Mouse (Mus musculus): ENCODE data around the gene Gm49776. TPM values are rescaled to one million over a fixed set of nuclear protein-coding genes. Genes with fewer than 3 reads are reported as not detected.

Gm49776 gene
- polyA plus RNA-seq, 1 experiment from 2014 or later, result not detected

MicroRNAs within 50 kb of the gene (microRNA counts, 519-probe panel; counts per million panel counts)
- 1,765 counts per million, percentile 45 among the panel's probes with 10 or more counts for microRNA mmu-miR-1306

Small RNA genes lying within 50 kb of the gene (microRNA-seq; reads per million reads assigned to microRNA genes)
- gene Gm24572 (0.95 reads per million), gene Mir1306 (192 reads per million, percentile 64 among the genes with 10 or more reads in this experiment)

Other genes with a start within 250 kb of the Gm49776 start
- gene Dgcr6, start 205.5 kb downstream of the Gm49776 start, polyA plus RNA-seq (2015; fragmentation: Nextera tagmentation; extraction: Ambion mirVana), result 103 and 104 TPM in 2 replicates
- 22.3 and 23.0 TPM in 2 replicates for gene Prodh, start 168.1 kb downstream of the Gm49776 start, polyA plus RNA-seq (2015; fragmentation: Nextera tagmentation; extraction: Ambion mirVana)
- 1.0 and 3.4 TPM in 2 replicates for gene Rtn4r, start 130.7 kb downstream of the Gm49776 start, polyA plus RNA-seq (2015; fragmentation: Nextera tagmentation; extraction: Ambion mirVana)
- not detected in 2 replicates for gene Ccdc188, start 40.4 kb downstream of the Gm49776 start, polyA plus RNA-seq (2015; fragmentation: Nextera tagmentation; extraction: Ambion mirVana)
- gene Zdhhc8, start 23.2 kb downstream of the Gm49776 start, polyA plus RNA-seq (2015; fragmentation: Nextera tagmentation; extraction: Ambion mirVana), result 8.9 and 11.6 TPM in 2 replicates
- 117 and 119 TPM in 2 replicates for gene Trmt2a, start 9.6 kb downstream of the Gm49776 start, polyA plus RNA-seq (2015; fragmentation: Nextera tagmentation; extraction: Ambion mirVana)
- 508 and 585 TPM in 2 replicates for gene Ranbp1, start 9.6 kb downstream of the Gm49776 start, polyA plus RNA-seq (2015; fragmentation: Nextera tagmentation; extraction: Ambion mirVana)
- 30.7 and 33.9 TPM in 2 replicates for gene Dgcr8, start 30.9 kb upstream of the Gm49776 start, polyA plus RNA-seq (2015; fragmentation: Nextera tagmentation; extraction: Ambion mirVana)
- gene Tango2, start 89.8 kb upstream of the Gm49776 start, polyA plus RNA-seq (2015; fragmentation: Nextera tagmentation; extraction: Ambion mirVana), result 29.1 and 31.0 TPM in 2 replicates
- gene Arvcf, start 89.9 kb upstream of the Gm49776 start, polyA plus RNA-seq (2015; fragmentation: Nextera tagmentation; extraction: Ambion mirVana), result 31.0 and 31.2 TPM in 2 replicates
- gene Txnrd2, start 168.1 kb upstream of the Gm49776 start, polyA plus RNA-seq (2015; fragmentation: Nextera tagmentation; extraction: Ambion mirVana), result 33.7 and 35.2 TPM in 2 replicates
- gene Comt, start 168.5 kb upstream of the Gm49776 start, polyA plus RNA-seq (2015; fragmentation: Nextera tagmentation; extraction: Ambion mirVana), result 119 and 127 TPM in 2 replicates
- 19.1 and 19.7 TPM in 2 replicates for gene Gnb1l, start 240.4 kb upstream of the Gm49776 start, polyA plus RNA-seq (2015; fragmentation: Nextera tagmentation; extraction: Ambion mirVana)
- gene Rtl10, start 240.6 kb upstream of the Gm49776 start, polyA plus RNA-seq (2015; fragmentation: Nextera tagmentation; extraction: Ambion mirVana), result 3.3 and 4.3 TPM in 2 replicates

Measured in kidney, embryonic 16.5 days (tissue).